Mouse (Mus musculus) heart, postnatal 0 days (tissue): ENCODE results near the gene Cyld. TPM values are rescaled to one million over a fixed set of nuclear protein-coding genes. Genes with fewer than 3 reads are reported as not detected.

Experiments used
- ATAC-seq: fragments of 200-750 bp; cut with Nextera tagmentation; 2 replicates; pipeline ENCODE4 v1.8.0; 2017; ENCODE audit warnings: low read depth, moderate number of reproducible peaks, moderate library complexity; ENCODE audit not compliant: insufficient read depth
- DNase-seq: peaks from one replicate; pipeline ENCODE4 v3.0.0-alpha.2; 2016; ENCODE audit warnings: low spot score
- H3K27ac ChIP-seq: fragments of 300-500 bp; sonication (generic); 2 replicates; pipeline ENCODE4 v1.5.1; 2014; ENCODE audit warnings: low read depth, mild to moderate bottlenecking
- H3K27me3 ChIP-seq: fragments of 300-500 bp; sonication (generic); 2 replicates; pipeline ENCODE4 v1.6.1; 2014; ENCODE audit warnings: low read length, mixed read lengths; ENCODE audit not compliant: control insufficient read depth, insufficient read depth
- H3K36me3 ChIP-seq: fragments of 300-500 bp; sonication (generic); replicated peaks from 2 replicates; pipeline ENCODE4 v1.6.1; 2014; ENCODE audit warnings: low read length, mixed read lengths; ENCODE audit not compliant: control insufficient read depth, insufficient read depth
- H3K4me1 ChIP-seq: fragments of 300-500 bp; sonication (generic); 2 replicates; pipeline ENCODE4 v1.6.1; 2014; ENCODE audit warnings: antibody characterized with exemption; ENCODE audit not compliant: control insufficient read depth, insufficient read depth
- H3K4me2 ChIP-seq: fragments of 300-500 bp; sonication (generic); 2 replicates; pipeline ENCODE4 v1.6.1; 2014; ENCODE audit warnings: low read depth, mild to moderate bottlenecking, low read length, moderate library complexity
- H3K4me3 ChIP-seq: fragments of 300-500 bp; sonication (generic); 2 replicates; pipeline ENCODE4 v1.5.1; 2014; ENCODE audit warnings: low read depth, low read length
- H3K9ac ChIP-seq: fragments of 300-500 bp; sonication (generic); replicated peaks from 2 replicates; pipeline ENCODE4 v1.6.1; 2014; ENCODE audit warnings: low read depth, low read length, mixed read lengths
- H3K9me3 ChIP-seq: fragments of 300-500 bp; sonication (generic); replicated peaks from 2 replicates; pipeline ENCODE4 v1.6.1; 2016; ENCODE audit warnings: low read length; ENCODE audit not compliant: control insufficient read depth
- CTCF ChIP-seq: IDR thresholded peaks from 2 replicates; pipeline ENCODE4 v1.5.1; 2016; ENCODE audit warnings: antibody characterized with exemption, control low read depth, low read depth
- EP300 ChIP-seq: IDR thresholded peaks from 2 replicates; pipeline ENCODE4 v1.6.1; 2016; ENCODE audit warnings: antibody characterized with exemption, low read depth
- WGBS: fragments of 180-500 bp; shearing (Covaris S2); extraction: QIAGEN DNeasy Blood & Tissue Kit; methylation state at CpG from one replicate; pipeline ENCODE4 v1.1.7; 2014; 5-methylcytosine and 5-hydroxymethylcytosine counted together
- polyA plus RNA-seq: library from polyadenylated mRNA; unstranded; fragments of >200 nt; fragmentation: Nextera tagmentation; extraction: Ambion mirVana; gene quantifications from 2 replicates; pipeline ENCODE4 v1.2.1, GENCODE M21; 2015
- total RNA-seq: library from RNA; depleted of rRNA; stranded (reverse); fragments of >200 nt; gene quantifications from 2 replicates; pipeline ENCODE4 v1.2.3, GENCODE M21; 2014; ENCODE audit warnings: low replicate concordance

Cyld gene
- total and polyA plus RNA-seq, 2 experiments from 2014 or later: 8.2 to 13.4 TPM

DNA sequence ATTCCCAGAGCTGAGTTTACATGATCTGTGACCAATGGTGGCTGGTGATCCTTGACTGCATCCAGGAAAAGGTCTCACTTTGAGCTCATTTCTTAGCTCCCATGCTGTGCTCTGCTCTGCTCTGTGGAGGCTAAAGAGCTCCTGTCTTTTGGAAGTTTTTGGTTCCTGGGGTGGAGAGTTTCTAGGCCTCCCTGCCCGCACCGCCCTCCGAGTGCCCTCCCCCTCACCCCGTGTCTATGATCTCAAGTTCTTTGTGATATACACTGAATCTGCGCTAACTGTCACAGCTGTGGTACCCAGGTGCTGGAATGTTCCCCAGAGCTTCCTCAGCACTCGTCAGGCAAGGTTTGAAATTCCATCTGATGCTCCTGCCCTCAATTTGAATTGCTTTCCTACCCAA lies 26.0 kb upstream of the Cyld start:
- H3K9me3 ChIP-seq: no peaks in the 10 kb centered on the region
- no peaks in the 10 kb centered on the region for H3K27me3 ChIP-seq
- no peak overlapping the region for H3K9ac ChIP-seq
- no peak for TF ChIP-seq CTCF
- no peak for TF ChIP-seq EP300
- no peak overlapping the region for H3K4me3 ChIP-seq
- no peaks in the 10 kb centered on the region for H3K4me1 ChIP-seq
- no peak for DNase-seq
- no peak for ATAC-seq
- H3K36me3 ChIP-seq: no peaks in the 10 kb centered on the region
- no peak overlapping the region for H3K4me2 ChIP-seq
- H3K27ac ChIP-seq: no peak overlapping the region
- 79% methylated on average over 6 of the region's 6 CpGs for WGBS

DNA sequence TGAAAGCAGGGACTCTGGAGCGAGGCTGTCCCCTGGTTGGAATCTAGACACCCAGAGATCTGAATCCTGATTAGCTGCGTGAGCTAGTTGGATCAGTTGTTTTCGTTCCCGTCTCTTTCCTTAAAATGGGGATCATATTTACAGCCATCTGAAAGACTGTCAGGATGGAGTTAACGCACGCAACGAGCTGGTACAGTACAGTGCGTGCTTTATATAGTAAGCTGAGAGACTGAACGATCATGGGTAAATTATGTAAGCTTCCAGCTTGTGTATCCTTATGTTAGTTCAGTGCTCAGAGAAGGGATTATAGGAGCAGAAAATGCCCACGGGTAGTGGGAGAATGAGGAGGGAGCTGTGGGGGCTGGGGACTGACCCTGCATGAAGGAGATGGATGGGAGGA lies 25.3 kb upstream of the Cyld start:
- Histone ChIP-seq H3K36me3 (no peaks in the 10 kb centered on the region), H3K27ac (no peak overlapping the region), H3K9ac (no peak overlapping the region), H3K27me3 (no peaks in the 10 kb centered on the region), H3K9me3 (no peaks in the 10 kb centered on the region), H3K4me2 (no peak overlapping the region), H3K4me3 (no peak overlapping the region), H3K4me1 (no peaks in the 10 kb centered on the region)
- ATAC-seq (no peak), DNase-seq (no peak)
- 82% methylated on average over 10 of the region's 10 CpGs for WGBS
- TF ChIP-seq CTCF: no peak
- TF ChIP-seq EP300: no peak

DNA sequence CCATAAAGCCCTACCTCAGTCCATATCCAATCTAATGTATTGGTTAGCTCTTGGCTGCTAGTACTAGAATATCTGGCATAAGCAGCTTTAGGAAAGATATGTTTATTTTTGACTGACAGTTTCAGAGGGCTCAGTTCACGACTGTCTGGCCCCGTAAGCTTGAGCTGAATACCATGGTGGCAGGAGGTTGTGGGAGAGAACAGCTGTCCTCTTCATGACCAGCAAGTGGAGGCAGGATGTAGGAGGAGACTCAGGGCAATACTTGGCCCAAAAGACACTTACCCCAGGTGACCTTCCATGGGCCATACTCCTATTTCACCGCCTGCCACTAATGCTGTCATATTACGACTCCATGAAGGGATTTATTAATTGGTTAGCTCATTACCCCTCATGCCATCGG lies 23.0 kb upstream of the Cyld start:
- H3K27ac ChIP-seq: no peak overlapping the region
- TF ChIP-seq EP300: no peak
- ATAC-seq (no peak), DNase-seq (no peak)
- no peaks in the 10 kb centered on the region for H3K36me3 ChIP-seq
- no peaks in the 10 kb centered on the region for H3K9me3 ChIP-seq
- no peak overlapping the region for H3K9ac ChIP-seq
- H3K4me2 ChIP-seq: no peak overlapping the region
- WGBS: 81% methylated on average over 5 of the region's 5 CpGs
- no peaks in the 10 kb centered on the region for H3K27me3 ChIP-seq
- H3K4me1 ChIP-seq: no peaks in the 10 kb centered on the region
- no peak overlapping the region for H3K4me3 ChIP-seq

DNA sequence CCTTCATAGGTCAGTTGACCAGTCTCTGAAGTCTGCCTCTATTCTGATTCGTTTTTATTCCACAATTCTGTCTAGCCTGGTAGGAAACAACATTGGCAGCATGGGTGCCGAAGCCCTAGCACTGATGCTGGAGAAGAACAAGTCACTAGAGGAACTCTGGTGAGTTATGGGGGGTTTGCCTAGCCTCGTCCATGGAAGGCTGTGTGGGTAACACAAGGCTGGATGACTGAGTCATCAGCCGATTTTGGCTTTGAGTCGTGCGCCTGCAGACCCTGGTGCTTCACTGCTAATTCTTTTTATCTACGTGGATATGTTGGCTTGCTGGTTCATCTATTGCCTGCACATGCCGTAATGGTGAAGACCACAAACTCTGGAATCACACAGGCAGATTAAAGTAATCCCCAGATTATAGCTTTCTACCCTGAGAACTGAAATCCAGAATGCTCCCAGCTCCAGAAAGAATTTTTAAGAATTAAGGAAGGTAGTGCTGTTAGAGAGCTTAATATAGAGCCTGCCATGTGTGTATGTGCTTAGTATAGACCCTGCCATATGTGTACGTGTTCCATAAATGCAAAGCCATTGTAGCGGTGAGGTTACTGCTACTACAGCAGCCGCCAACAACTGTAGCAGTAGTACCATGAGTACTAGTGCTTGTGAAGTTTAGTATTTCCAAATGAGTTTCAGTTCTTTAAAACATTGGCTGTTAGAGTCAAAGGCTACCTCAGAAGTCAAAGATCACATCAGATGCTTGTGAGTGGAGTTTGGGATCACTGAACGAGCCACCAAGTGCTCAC lies 21.3 kb upstream of the Cyld start:
- H3K4me3 ChIP-seq: no peak overlapping the region
- H3K27ac ChIP-seq: no peak overlapping the region
- no peaks in the 10 kb centered on the region for H3K36me3 ChIP-seq
- H3K9ac ChIP-seq: no peak overlapping the region
- H3K9me3 ChIP-seq: no peaks in the 10 kb centered on the region
- no peaks in the 10 kb centered on the region for H3K4me1 ChIP-seq
- no peaks in the 10 kb centered on the region for H3K27me3 ChIP-seq
- 80% methylated on average over 12 of the region's 12 CpGs for WGBS
- DNase-seq (no peak), ATAC-seq (no peak)
- H3K4me2 ChIP-seq: no peak overlapping the region
- no peak for TF ChIP-seq EP300
- TF ChIP-seq CTCF: no peak

DNA sequence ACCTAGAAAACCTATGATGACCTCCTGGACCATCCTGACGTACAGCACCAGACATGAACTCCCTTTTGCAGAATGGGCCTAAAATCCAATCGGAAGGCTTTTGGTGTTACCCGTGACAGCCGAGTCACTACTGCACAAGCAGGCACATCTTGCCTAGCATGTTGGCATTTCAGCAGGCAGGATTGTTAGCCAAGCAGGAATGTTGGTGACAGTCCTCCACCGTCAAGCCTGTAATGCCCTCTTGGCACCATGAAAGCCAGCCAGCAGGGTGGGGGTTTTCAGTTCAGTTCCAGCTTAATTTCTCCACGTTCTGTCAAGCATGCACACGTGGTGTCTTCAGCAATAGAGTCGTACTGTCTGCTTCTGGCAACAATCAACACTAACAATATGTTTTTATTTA lies 19.8 kb upstream of the Cyld start:
- Histone ChIP-seq H3K4me2 (no peak overlapping the region), H3K4me1 (no peaks in the 10 kb centered on the region), H3K27me3 (no peaks in the 10 kb centered on the region), H3K9me3 (no peaks in the 10 kb centered on the region), H3K4me3 (no peak overlapping the region), H3K27ac (no peak overlapping the region), H3K9ac (no peak overlapping the region), H3K36me3 (no peaks in the 10 kb centered on the region)
- DNase-seq (no peak), ATAC-seq (no peak)
- TF ChIP-seq CTCF (no peak), EP300 (no peak)
- 74% methylated on average over 8 of the region's 8 CpGs for WGBS

DNA sequence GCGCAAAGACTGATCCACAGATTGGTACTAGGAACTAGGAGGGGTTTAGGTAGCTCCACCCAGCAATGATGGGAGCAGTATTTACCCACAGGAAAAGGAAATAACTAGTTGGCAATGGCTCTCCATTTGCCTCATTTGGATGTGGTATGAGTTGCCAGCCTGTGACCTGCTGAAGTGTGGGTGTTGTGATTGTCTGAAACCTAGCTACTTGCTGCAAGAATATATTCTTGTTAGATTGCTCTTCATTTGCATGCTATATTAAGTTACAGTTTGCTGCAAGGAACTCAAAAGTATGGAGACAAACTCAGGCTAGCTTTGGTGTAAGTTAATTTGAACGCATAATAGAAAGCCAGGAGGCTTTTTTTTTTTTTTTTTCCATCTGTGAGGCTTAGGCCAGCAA lies 16.3 kb upstream of the Cyld start:
- no peak overlapping the region for H3K4me3 ChIP-seq

More for the DNA sequence above, 16.3 kb upstream of the Cyld start:
- H3K4me1 ChIP-seq: no peaks in the 10 kb centered on the region
- H3K4me2 ChIP-seq: no peak overlapping the region
- H3K36me3 ChIP-seq: no peaks in the 10 kb centered on the region
- no peak overlapping the region for H3K27ac ChIP-seq
- no peak for TF ChIP-seq EP300
- no peak for TF ChIP-seq CTCF
- no peak overlapping the region for H3K9ac ChIP-seq
- ATAC-seq (no peak), DNase-seq (no peak)
- H3K27me3 ChIP-seq: no peaks in the 10 kb centered on the region
- 89% methylated on average over 2 of the region's 2 CpGs for WGBS
- H3K9me3 ChIP-seq: no peaks in the 10 kb centered on the region
